Mouse (Mus musculus): ENCODE data around the gene Lrig1. TPM values are rescaled to one million over a fixed set of nuclear protein-coding genes. Genes with fewer than 3 reads are reported as not detected.
A peak's percentile ranks its signal among the peaks of the same experiment; 100 is the strongest.

Gene Lrig1
- total RNA-seq, 1 experiment from 2014 or later: 5.6 TPM

- ATAC-seq (replicated peaks in 1 of 2; ENCODE audit: insufficient read depth in 1 of 2, low FRiP score in 2 of 2, low TSS enrichment in 1 of 2, low read depth in 1 of 2, poor library complexity in 2 of 2, severe bottlenecking in 2 of 2): no peak
Observed at GRCm38 (mm10) chr6:94614346-94614745, 85.6 kb downstream of the Lrig1 start.

DNA sequence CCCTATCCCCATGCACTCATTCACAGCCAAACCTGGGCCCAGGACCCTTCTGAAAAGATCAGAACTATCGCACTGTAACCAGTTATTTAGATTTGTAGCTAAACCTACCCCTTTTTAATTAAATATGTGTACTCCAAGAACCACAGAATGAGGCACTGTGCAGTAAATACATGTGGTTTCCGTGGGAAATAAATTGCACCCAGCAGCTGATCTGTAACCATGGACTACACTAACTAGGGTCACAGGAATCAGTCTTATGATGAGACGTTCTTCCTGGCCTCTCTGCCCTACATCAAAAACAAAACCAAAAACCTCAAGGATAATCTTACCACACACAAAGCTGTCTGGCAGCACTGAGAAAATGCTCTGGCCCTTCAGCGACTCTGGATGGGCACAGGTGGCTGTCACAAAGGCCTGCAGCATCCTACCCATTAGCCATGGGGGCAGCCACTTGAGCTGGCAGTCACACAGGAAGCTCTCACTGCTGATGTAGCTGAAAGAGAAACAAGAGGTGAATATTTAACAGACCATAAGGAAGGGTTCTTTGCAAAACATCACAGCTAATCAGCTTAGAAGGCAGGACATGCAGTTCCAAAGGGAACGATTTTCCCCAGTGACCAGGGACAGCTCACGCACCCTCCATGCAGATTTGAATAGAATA lies 86.6 kb downstream of the Lrig1 start:
- no peak for ATAC-seq (replicated peaks in 1 of 2; ENCODE audit: insufficient read depth in 1 of 2, low FRiP score in 2 of 2, low TSS enrichment in 1 of 2, low read depth in 1 of 2, poor library complexity in 2 of 2, severe bottlenecking in 2 of 2)

DNA sequence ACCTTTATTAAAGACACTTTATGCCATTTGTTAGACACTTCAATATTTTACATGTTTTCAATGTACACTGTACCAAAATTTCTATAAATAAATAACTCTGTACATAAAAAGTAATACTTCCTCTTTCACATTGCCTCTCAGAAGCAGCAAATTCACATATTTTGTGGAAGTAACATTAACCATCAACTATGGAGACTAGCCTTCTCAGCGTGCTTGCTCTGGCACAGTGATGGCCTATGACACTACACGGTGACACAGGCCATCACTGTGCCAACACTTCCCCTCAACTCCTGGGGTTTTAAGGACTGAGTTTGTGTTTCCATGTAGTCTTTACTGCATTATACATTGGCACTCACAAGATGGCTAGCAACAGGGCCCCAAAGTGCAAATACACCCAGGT lies 95.4 kb downstream of the Lrig1 start:
- ATAC-seq (replicated peaks in 1 of 2; ENCODE audit: insufficient read depth in 1 of 2, low FRiP score in 2 of 2, low TSS enrichment in 1 of 2, low read depth in 1 of 2, poor library complexity in 2 of 2, severe bottlenecking in 2 of 2): peak in 1 of 2 experiments; percentile 78; a peak in 3 of 4 replicates

DNA sequence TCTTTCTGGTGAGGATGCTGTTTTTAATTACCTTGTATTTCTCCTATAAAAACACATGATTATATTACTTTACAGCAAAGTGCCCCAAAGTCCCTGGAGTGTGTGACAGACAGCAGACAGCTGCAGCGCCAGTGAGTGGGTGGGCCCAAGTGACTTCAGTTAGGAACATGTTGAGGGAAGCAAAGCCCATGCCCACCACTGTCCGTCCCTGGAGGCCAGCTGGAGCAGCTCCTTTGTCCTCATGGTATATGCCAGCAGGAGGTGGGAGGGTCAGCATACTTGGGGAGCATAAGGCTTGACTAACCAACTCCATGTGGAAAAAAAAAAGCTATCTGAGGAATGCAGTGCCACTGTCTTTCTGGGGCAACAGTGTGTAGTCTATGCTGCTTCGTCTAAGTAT lies 95.9 kb downstream of the Lrig1 start:
- no peak for ATAC-seq (replicated peaks in 1 of 2; ENCODE audit: insufficient read depth in 1 of 2, low FRiP score in 2 of 2, low TSS enrichment in 1 of 2, low read depth in 1 of 2, poor library complexity in 2 of 2, severe bottlenecking in 2 of 2)

GRCm38 (mm10) chr6:94601811-94602210 lies 98.1 kb downstream of the Lrig1 start:
- ATAC-seq (replicated peaks in 1 of 2; ENCODE audit: insufficient read depth in 1 of 2, low FRiP score in 2 of 2, low TSS enrichment in 1 of 2, low read depth in 1 of 2, poor library complexity in 2 of 2, severe bottlenecking in 2 of 2): no peak

DNA sequence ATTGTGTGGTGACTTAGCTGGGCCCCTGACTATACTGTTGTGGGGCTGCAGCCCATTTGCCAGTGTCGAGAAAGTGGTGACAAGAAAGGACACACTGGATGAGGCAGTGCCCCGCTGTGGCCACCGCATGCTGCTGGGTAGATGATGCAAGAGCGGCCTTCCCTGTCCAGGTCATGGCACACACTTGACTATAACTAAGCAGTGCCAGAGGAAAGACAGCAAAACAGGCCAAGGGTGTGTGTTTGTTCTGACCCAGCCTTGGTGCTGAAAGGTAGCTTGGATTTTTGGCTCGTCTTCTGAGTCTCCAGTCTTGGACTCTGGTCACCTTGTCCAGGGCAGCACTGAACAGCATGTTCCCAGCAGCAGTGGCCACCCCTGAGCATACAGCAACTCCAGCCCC lies 98.9 kb downstream of the Lrig1 start:
- ATAC-seq (replicated peaks in 1 of 2; ENCODE audit: insufficient read depth in 1 of 2, low FRiP score in 2 of 2, low TSS enrichment in 1 of 2, low read depth in 1 of 2, poor library complexity in 2 of 2, severe bottlenecking in 2 of 2): no peak

- no peak for ATAC-seq (replicated peaks in 1 of 2; ENCODE audit: insufficient read depth in 1 of 2, low FRiP score in 2 of 2, low TSS enrichment in 1 of 2, low read depth in 1 of 2, poor library complexity in 2 of 2, severe bottlenecking in 2 of 2)
Observed at GRCm38 (mm10) chr6:94599016-94599415, 100.9 kb downstream of the Lrig1 start.

- ATAC-seq (replicated peaks in 1 of 2; ENCODE audit: insufficient read depth in 1 of 2, low FRiP score in 2 of 2, low TSS enrichment in 1 of 2, low read depth in 1 of 2, poor library complexity in 2 of 2, severe bottlenecking in 2 of 2): no peak
Observed at GRCm38 (mm10) chr6:94598421-94598820, 101.5 kb downstream of the Lrig1 start.

- ATAC-seq (replicated peaks in 1 of 2; ENCODE audit: insufficient read depth in 1 of 2, low FRiP score in 2 of 2, low TSS enrichment in 1 of 2, low read depth in 1 of 2, poor library complexity in 2 of 2, severe bottlenecking in 2 of 2): no peak
Observed at GRCm38 (mm10) chr6:94596761-94597485, 103.0 kb downstream of the Lrig1 start.

DNA sequence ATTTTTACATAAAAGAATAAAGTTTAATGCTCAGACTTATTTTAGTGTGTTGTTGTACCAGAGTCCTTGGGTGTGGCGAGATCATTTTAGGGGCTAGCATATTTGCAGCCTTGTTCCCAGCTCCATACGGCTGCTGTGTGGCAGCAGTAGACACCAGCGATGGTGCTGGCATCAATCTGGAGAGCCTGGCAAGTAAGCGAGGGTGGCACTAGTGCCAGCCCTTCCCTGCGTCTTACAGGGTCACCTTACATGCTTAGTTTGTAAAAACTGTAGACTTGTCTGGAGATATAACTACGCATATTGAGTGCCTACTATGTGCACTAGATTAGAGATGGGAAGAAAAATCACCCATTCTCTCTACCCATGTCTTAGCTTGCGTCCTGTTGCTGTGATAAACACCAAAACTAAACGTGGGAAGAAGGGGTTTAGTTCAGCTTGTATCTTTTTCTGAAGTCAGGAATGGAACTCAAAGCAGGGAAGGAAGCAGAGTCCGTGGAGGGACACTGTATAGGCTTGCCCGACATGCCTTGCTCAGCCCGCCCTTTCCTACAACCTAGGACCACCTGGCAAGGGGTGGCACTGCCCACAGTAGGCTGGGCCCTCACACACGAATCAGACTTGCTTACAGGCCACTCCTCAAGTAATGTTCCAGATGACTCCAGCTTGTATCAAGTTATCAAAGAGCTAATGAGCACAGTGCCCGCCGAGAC lies 103.8 kb downstream of the Lrig1 start:
- ATAC-seq (replicated peaks in 1 of 2; ENCODE audit: insufficient read depth in 1 of 2, low FRiP score in 2 of 2, low TSS enrichment in 1 of 2, low read depth in 1 of 2, poor library complexity in 2 of 2, severe bottlenecking in 2 of 2): no peak

DNA sequence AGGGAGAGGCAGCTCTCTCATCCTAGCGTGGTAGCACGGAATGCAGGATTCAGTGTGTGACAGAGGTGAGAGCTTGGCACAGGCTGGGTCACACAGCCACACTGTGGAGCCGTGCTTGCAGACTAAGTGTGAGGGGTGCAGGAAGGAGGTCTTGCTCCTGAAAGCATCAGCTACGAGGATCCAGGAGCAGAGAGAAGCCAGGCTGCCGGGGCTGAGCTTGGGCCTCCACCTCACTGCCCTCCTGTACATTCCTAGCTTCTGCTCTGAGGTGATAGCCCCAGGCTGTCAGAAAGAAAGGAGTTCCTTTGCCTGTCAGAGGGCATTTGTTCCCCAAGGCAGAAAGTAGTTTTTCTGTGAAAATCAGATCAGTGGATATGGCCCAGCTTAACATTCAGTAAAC lies 104.8 kb downstream of the Lrig1 start:
- ATAC-seq (replicated peaks in 1 of 2; ENCODE audit: insufficient read depth in 1 of 2, low FRiP score in 2 of 2, low TSS enrichment in 1 of 2, low read depth in 1 of 2, poor library complexity in 2 of 2, severe bottlenecking in 2 of 2): no peak

DNA sequence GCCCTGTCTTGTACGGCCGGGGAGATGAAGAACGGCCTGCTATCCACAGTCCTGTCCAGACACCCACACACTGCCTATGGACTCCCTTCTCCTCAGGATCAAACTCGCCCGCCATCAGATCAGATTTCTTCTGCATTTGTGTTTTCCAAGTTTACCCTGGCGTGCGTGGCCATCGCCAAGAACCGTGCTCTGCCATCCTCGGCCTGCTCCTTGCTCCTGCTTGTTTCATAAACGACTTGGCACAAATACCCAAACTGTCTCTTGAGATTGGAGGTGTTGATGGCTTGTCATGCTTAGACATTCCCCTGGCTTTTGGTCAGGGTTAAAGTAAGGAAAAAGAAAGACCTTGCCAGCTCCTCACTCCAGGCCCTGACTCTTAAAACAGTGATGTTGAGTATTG lies 105.2 kb downstream of the Lrig1 start:
- no peak for ATAC-seq (replicated peaks in 1 of 2; ENCODE audit: insufficient read depth in 1 of 2, low FRiP score in 2 of 2, low TSS enrichment in 1 of 2, low read depth in 1 of 2, poor library complexity in 2 of 2, severe bottlenecking in 2 of 2)

- no peak for ATAC-seq (replicated peaks in 1 of 2; ENCODE audit: insufficient read depth in 1 of 2, low FRiP score in 2 of 2, low TSS enrichment in 1 of 2, low read depth in 1 of 2, poor library complexity in 2 of 2, severe bottlenecking in 2 of 2)
Observed at GRCm38 (mm10) chr6:94594096-94594665, 105.8 kb downstream of the Lrig1 start.

DNA sequence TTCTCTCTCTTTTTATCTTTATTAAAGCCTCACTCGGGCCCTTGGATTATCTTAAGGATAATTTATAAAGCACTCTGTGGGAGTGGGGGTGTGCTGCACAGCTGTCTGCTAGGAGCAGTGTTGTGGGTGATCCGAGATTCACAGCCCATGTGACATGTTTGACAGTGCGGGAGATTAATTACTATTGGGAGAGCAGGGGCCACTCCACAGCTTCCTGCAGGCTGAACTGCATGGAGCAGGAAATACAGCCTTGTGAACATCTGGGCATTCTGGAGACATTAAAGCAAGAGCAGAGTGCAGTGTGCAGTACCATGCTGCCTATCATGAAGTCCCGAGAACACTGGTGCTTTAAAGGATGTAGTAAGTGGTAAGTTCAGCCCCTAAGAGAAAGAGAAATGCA lies 107.2 kb downstream of the Lrig1 start:
- no peak for ATAC-seq (replicated peaks in 1 of 2; ENCODE audit: insufficient read depth in 1 of 2, low FRiP score in 2 of 2, low TSS enrichment in 1 of 2, low read depth in 1 of 2, poor library complexity in 2 of 2, severe bottlenecking in 2 of 2)

DNA sequence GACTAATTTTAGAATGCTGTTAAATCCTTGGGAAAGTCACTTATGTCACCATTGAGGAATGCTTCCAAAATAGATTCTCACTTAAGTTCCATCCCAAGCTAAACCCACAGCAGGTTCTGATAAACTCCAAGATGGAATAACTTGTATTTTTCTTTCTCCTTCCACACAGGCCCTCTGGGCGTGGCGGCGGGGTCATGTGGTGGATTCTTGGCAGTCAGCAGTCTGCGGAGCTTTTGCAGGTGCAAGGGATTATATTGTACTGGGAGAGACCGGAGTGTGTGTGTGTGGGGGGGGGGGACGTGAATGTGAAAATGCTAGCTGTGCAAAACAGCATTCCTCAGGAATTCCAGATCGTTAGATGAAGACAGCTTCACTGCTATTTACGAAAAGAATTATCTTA lies 107.7 kb downstream of the Lrig1 start:
- ATAC-seq (replicated peaks in 1 of 2; ENCODE audit: insufficient read depth in 1 of 2, low FRiP score in 2 of 2, low TSS enrichment in 1 of 2, low read depth in 1 of 2, poor library complexity in 2 of 2, severe bottlenecking in 2 of 2): no peak

DNA sequence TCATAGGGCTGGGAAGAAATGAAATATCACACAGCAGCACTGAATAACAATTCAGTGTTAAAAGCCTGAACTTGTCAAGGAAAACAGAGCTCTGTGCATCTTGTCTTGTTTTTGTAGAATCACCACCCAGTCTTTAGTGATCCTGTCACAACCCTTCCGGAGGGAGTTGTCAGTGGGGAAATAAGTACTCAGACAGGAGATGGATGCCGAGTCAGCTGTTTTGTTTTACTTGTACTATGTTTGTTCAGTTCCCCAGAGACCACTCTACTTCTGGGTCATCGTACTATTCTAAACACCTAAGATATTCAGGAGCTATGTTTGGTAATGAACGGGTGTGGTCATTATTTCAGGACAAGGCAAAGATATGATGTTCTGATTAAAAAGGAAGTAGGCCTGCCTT lies 111.6 kb downstream of the Lrig1 start:
- ATAC-seq (replicated peaks in 1 of 2; ENCODE audit: insufficient read depth in 1 of 2, low FRiP score in 2 of 2, low TSS enrichment in 1 of 2, low read depth in 1 of 2, poor library complexity in 2 of 2, severe bottlenecking in 2 of 2): no peak

DNA sequence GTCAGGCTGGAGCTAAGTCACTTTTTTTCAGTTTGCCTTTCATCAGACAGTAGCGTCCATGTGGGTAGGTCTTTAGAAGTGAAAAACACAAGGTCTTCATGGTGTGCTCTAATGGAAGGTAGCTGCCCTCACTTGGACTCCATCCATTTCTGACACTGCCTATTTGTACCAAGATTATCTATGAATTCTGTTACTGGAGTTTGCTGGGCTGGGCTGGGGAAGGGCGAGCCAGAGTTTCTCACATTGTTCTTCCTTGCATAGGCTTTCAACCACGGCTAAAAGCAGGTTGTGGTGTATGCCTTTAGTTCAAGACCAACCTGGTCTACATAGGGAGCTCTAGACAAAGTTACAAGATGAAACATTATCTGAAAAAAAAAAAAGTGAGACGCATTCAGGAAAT lies 115.0 kb downstream of the Lrig1 start:
- no peak for ATAC-seq (replicated peaks in 1 of 2; ENCODE audit: insufficient read depth in 1 of 2, low FRiP score in 2 of 2, low TSS enrichment in 1 of 2, low read depth in 1 of 2, poor library complexity in 2 of 2, severe bottlenecking in 2 of 2)

DNA sequence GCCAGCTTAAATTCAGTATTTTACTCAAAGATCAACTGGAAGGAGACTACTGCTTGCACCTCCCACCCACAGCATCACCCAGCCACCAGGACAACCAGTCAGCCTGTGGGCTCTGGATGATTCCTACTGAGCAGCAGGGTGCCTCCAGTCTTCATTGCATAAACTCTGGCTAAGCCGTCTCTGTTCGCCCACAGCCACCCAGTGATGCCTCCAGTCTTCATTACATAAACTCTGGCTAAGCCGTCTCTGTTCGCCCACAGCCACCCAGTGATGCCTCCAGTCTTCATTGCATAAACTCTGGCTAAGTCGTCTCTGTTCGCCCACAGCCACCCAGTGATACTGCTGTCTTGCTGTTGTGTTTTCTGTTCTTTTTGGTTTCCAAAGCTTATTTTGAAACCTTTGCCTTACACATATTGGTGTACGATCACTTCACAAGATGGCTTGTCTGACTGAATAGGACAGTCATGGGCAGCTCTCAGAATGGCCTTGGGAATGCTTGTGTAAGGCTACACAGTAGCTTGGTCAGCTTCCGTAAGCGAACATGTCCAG lies 115.7 kb downstream of the Lrig1 start:
- no peak for ATAC-seq (replicated peaks in 1 of 2; ENCODE audit: insufficient read depth in 1 of 2, low FRiP score in 2 of 2, low TSS enrichment in 1 of 2, low read depth in 1 of 2, poor library complexity in 2 of 2, severe bottlenecking in 2 of 2)
